Mouse (Mus musculus) A20 (cell line): Measurements from ENCODE around the gene Cd209b.

Source experiments
- DNase-seq: peaks from one replicate; pipeline ENCODE4 v3.0.0-alpha.2; 2011; ENCODE audit warnings: low read depth, low spot score

Cd209b gene

GRCm38 (mm10) chr8:3926744-3927143 is at the start of gene Cd209b:
Cd209b (minus strand) TSS chr8:3926844.
- no peak for DNase-seq

- DNase-seq, result peak; percentile 49
These were observed 29.4 kb upstream of the Cd209b start for GRCm38 (mm10) chr8:3956037-3956436.

DNA sequence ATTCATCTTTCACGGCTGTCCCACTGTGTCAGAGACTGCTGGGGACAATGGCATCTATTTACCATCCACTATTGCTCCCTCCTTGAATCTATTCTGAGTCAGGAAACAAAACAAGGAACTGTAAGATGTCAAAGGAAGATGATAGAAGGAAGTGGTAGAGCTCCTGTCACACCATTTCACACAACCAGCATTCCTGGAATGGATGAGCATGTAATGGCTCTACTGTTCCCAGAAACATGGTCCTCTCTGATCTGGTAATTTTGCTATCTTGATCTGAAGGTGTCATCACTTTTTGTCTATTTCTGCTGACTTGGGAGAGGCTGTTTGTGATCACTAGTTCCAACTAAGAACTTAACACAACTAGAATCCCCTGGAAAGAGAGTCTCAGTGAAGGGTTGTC is 28.0 kb upstream of the Cd209b start, which contains the start of gene Cd209c:
Cd209c (minus strand) TSS at position 101 of the 400 bp plus-strand sequence.
- DNase-seq, result no peak

GRCm38 (mm10) chr8:3940023-3940422 is 13.4 kb upstream of the Cd209b start:
- DNase-seq, result no peak

DNA sequence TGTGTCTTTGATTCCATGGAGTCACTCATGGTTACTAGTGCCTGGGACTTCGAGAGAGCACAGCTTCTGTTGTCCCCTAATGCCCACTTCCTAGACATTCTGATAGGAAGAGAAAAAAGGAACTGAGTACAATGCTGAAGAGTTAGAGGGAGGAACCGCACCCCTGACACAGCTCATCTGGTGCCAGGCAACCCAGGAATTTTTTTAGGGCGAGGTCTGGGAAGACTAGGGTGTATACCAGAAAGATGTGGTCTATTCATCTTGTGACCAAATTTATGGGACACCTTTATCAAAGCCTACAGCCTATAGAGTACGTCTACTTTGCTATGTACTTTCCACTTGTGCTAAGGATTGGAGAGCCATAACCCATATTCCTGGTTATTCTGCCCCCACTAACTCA is 48.2 kb downstream of the Cd209b start, which contains the start of gene Cd209d:
Cd209d (minus strand) TSS at position 101 of the 400 bp plus-strand sequence.
- DNase-seq, result no peak

- DNase-seq, result no peak
These were observed 50.5 kb downstream of the Cd209b start for GRCm38 (mm10) chr8:3876121-3876520.
